Mouse (Mus musculus) left cerebral cortex, postnatal 14 days (tissue): ENCODE measurements at regions not wholly inside any gene's neighbourhood (a gene's known extent, or its start where the extent isn't known, plus 50 kb on each side); places are given as distances from the start of the nearest gene placed in this dataset.

Experiments used
- DNase-seq, 2 experiments: peaks; one replicate each; pipeline ENCODE4 v3.0.0; 2021 to 2022; ENCODE audit warnings: low spot score in 2 of 2, mixed read lengths in 1 of 2
- intact Hi-C: fragments of 180-260 bp; cut with DNase I; formaldehyde crosslinking; loops from one replicate; pipeline ENCODE4 v1.15.1; 2025

DNA sequence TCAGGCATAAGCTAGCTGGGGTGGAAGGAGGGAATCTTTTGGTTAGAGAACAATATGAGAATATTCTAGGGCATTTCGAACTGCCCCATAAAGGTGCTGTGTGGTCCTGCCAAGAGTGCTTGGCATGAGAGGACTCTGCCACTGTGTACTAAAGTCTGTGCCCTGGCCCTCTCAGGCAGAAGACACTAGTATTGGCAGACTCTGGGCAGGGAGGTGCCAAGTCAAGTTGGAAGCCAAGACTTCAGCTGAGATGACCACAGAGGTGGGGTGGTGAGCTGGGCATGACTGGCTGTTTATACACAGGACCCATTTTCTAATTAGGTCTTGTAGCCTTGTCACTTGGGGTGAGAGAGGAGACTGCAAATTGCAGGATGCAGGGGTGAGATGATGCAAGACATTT is 104.4 kb upstream of the Glra1 start:
- no peak for DNase-seq
- intact Hi-C loops = no loop called here

DNA sequence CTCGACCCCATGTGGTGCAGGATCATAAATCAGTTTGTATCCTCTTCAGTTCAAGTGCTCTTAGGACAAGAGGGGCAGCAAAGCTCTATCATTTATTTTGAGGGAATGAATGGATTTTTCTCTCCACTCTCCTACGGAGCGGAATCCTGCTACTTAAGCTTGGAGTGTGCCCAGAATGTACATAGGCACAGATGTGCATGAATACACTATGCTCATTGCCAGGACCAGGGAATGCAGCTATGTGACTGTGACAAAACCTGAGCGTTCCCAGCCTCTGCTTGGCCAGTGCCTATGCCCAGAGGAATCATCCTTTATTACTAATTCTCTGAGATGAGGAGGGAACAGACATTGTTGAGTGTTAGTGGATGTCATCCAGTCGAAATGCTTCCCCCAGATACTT is 99.5 kb upstream of the Glra1 start:
- intact Hi-C loops = no loop called here
- peak; percentile 15 to 34 for DNase-seq

DNA sequence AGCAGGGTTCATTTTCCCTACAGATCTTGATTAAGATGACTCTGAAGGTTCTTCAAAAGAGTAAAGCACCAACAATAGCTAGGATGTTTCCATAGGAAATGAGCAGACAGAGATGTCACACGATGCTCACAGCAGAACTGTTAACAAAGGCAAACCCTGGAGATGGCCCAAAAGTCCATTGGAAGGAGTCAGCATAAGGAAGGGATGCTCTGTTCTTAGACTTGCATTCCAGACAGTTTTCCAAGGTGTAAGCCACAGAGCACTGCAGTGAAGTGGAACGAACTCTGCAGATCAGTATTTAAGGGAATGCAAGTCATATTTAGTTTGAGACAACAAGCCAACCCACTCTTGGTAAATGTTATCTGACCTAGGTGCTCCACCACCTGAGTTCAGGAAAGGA is 93.9 kb upstream of the Glra1 start:
- no peak for DNase-seq
- intact Hi-C loops = no loop called here

DNA sequence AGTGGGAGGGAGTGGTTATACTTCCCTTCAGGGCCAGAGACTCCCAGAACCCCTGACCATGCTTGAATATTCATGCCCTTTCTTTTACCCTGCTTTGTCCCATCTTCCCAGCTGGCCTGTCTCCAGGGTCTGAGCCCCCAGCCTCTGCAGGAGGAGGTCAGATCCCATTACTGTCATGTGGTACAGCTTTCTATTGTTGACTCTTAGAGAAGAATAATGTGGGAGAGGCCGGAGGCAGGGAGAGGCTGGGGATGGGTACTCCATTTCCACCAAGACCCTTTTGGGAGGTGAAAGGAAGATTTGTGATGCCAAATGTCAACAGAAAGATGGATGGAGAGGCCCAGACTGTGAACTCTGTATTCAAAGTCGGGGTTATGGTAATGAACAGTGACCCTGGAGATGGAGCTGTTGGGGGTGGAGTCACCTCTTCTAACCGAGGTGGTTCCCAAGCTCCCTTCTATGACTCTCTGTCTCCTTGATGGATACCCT is 77.1 kb upstream of the Glra1 start:
- intact Hi-C loops = no loop called here
- no peak for DNase-seq

DNA sequence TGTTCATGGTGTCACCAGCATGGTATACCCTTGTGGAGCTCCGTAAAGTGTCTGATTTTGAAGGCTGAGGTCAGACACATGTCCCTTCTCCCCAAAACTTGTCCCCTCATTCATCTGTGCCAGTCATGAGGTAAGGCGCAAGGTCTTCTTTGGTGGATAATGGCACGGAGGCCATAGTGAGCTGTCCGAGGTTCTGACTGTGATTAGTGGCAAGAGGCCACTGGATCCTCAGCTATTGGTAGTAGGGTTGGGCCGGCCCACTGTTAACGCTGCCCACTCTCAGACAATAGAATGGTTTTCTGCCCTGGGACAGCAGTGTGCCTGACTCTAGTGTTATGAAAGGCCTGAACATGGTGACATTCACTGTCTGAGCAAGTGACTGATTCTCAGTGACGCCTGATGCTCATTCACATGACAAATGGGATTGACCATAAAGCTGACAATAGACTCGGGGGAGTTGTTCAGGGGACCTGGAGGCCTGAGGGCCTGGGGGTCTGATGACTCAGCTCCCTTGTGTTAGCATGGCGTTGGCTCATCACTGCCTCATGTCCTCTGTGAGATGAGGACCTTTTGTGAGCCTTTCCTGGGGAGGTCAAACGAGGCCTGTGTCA is 74.5 kb upstream of the Glra1 start:
- intact Hi-C loops = no loop called here

DNA sequence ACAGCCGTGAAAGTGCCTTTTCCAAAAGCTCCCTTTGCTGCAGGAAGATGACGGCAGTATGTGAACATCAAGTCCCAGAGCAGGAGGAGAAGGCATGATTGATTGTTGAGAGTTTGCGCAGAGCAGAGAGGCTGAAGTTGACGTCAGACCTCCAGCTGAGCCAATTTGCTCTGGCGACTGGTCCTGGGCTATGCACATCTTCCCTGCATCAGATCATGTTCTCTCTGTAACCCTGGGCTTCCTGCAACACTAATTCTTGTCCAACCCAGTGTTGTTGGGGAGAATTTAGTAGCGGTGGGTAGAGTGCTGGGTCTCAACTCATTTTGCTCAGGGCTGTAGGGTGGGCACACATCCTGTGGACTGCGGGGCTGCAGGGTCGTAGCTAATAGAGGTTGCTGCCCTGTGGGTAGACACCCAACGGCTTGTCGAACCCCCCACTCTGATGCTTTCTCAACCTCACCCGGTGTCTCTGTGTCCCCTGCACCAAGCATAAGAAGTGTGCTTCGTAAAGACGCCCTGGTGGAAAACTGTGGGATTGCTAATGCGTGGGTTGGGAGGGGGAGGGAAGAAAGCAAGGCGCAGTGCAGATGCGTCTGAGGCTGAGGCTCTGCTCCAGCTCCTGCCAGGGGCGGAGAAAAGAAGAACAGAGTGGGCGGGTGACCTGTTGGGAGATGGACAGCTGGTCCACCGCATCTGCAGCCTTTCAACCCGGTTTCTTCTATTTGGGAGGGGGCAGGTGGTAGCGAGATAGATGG is 73.4 kb upstream of the Glra1 start:
- intact Hi-C loops = no loop called here
- no peak for DNase-seq

More for the DNA sequence above, 74.5 kb upstream of the Glra1 start:
- no peak for DNase-seq

DNA sequence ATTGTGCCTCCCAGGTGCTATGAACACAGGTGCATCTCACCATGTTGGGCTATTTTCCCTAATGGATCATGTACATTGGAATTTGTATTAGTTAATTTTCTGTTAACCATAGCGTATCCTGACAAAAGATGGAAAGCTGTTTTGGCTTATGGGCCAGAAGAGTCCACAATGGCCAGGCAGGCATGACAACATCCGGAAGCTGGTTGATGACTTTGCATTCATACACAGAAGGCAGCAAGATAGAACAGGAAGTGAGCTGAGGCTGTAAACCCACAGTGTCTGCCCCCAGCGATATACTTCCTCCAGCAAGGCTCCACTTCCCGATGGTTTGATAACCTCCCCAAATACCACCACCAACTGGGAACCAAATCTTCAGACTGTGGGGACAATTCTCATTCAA is 55.1 kb upstream of the Glra1 start:
- intact Hi-C loops = no loop called here
- no peak for DNase-seq

DNA sequence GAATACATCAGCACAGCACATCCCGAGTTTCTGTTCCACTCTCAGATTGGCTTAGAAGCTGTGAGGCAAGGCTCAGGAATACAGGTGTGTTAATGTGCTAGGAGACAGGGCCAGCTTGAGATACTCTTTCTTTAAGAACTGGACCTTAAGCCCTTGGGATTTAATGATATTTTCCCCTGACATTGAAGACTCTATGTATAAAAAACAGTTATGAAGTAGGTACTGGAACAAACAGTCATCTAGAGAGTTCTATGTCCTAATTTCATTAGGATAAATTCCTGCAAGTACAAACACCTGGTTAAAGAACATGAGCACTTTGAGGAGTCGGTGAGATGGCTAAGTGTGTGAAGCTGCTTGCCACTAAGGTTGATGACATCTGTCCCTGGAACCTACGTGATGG is 54.3 kb upstream of the Glra1 start:
- DNase-seq = no peak
- intact Hi-C loops = no loop called here
